Mouse (Mus musculus) liver, embryonic 14.5 days (tissue): ENCODE measurements at regions not wholly inside any gene's neighbourhood (a gene's known extent, or its start where the extent isn't known, plus 50 kb on each side); places are given as distances from the start of the nearest gene placed in this dataset.

ENCODE experiments used
- ATAC-seq: fragments of 200-750 bp; cut with Nextera tagmentation; 2 replicates; pipeline ENCODE4 v1.8.0; 2017; ENCODE audit warnings: moderate number of reproducible peaks, mild to moderate bottlenecking, moderate library complexity; ENCODE audit not compliant: insufficient read depth
- DNase-seq, 3 experiments: peaks; one replicate each; pipeline ENCODE4 v3.0.0-alpha.2; 2012 to 2013; ENCODE audit warnings: low read depth in 3 of 3, low spot score in 3 of 3
- H3K27ac ChIP-seq: fragments of 300-500 bp; sonication (generic); 2 replicates; pipeline ENCODE4 v1.5.1; 2014; ENCODE audit warnings: moderate library complexity, mild to moderate bottlenecking, control low read depth, inconsistent platforms
- H3K27me3 ChIP-seq: fragments of 300-500 bp; sonication (generic); 2 replicates; pipeline ENCODE4 v1.6.1; 2014; ENCODE audit warnings: mild to moderate bottlenecking, low read length, moderate library complexity; ENCODE audit not compliant: control insufficient read depth, insufficient read depth
- H3K36me3 ChIP-seq: fragments of 300-500 bp; sonication (generic); replicated peaks from 2 replicates; pipeline ENCODE4 v1.6.1; 2014; ENCODE audit warnings: low read depth; ENCODE audit not compliant: control insufficient read depth, insufficient read depth
- H3K4me1 ChIP-seq, 2 experiments: fragments of 200-500 bp in 1 of 2; fragments of 300-500 bp in 1 of 2; sonication (generic) in 1 of 2; replicated peaks; 2 replicates each; pipeline ENCODE4 v1.6.1; 2012 to 2014; ENCODE audit warnings: antibody characterized with exemption in 1 of 2, inconsistent platforms in 1 of 2, low read length in 1 of 2; ENCODE audit not compliant: control insufficient read depth in 2 of 2, insufficient read depth in 2 of 2
- H3K4me2 ChIP-seq: fragments of 300-500 bp; sonication (generic); 2 replicates; pipeline ENCODE4 v1.6.1; 2014; ENCODE audit warnings: low read depth, mild to moderate bottlenecking, control low read depth, moderate library complexity
- H3K4me3 ChIP-seq, 2 experiments: fragments of 200-500 bp in 1 of 2; fragments of 300-500 bp in 1 of 2; sonication (generic) in 1 of 2; 2 replicates each; pipeline ENCODE4 v1.5.1; 2012 to 2014; ENCODE audit warnings: low read depth in 2 of 2, low read length in 2 of 2, mild to moderate bottlenecking in 2 of 2, control low read depth in 1 of 2, inconsistent platforms in 1 of 2, moderate library complexity in 1 of 2; ENCODE audit not compliant: insufficient read depth in 1 of 2
- H3K9ac ChIP-seq: fragments of 300-500 bp; sonication (generic); replicated peaks from 2 replicates; pipeline ENCODE4 v1.6.1; 2014; ENCODE audit warnings: mild to moderate bottlenecking, control low read depth, moderate library complexity
- H3K9me3 ChIP-seq: fragments of 300-500 bp; sonication (generic); 2 replicates; pipeline ENCODE4 v1.6.1; 2016; ENCODE audit warnings: low read length, mixed read lengths; ENCODE audit not compliant: control insufficient read depth
- CTCF ChIP-seq: IDR thresholded peaks from 2 replicates; pipeline ENCODE4 v1.5.1; 2016; ENCODE audit warnings: antibody characterized with exemption, low read depth, control low read depth
- EP300 ChIP-seq: IDR thresholded peaks from 2 replicates; pipeline ENCODE4 v1.6.1; 2016; ENCODE audit warnings: antibody characterized with exemption, low read depth
- WGBS: fragments of 180-500 bp; shearing (Covaris S2); extraction: QIAGEN DNeasy Blood & Tissue Kit; methylation state at CpG from one replicate; pipeline ENCODE4 v1.1.7; 2014; ENCODE audit not compliant: insufficient replicate concordance; 5-methylcytosine and 5-hydroxymethylcytosine counted together

- ATAC-seq (no peak), DNase-seq (no peak)
- no peak overlapping the region for H3K4me3 ChIP-seq
- TF ChIP-seq EP300 (no peak), CTCF (no peak)
- no peak overlapping the region for H3K27ac ChIP-seq
- H3K4me2 ChIP-seq: no peak overlapping the region
- no peaks in the 10 kb centered on the region for H3K27me3 ChIP-seq
- 59% methylated on average over 5 of the region's 5 CpGs for WGBS
- H3K9me3 ChIP-seq: no peaks in the 10 kb centered on the region
- no peaks in the 10 kb centered on the region for H3K36me3 ChIP-seq
- H3K9ac ChIP-seq: no peak overlapping the region
- no peaks in the 10 kb centered on the region for H3K4me1 ChIP-seq
Measured at GRCm38 (mm10) chr12:95988669-95989288, 296.8 kb downstream of the Flrt2 start.

GRCm38 (mm10) chr12:95994963-95995362 is 302.9 kb downstream of the Flrt2 start:
- no peaks in the 10 kb centered on the region for H3K4me1 ChIP-seq
- no peak overlapping the region for H3K4me2 ChIP-seq
- H3K36me3 ChIP-seq: no peaks in the 10 kb centered on the region
- no peaks in the 10 kb centered on the region for H3K9me3 ChIP-seq
- TF ChIP-seq CTCF (no peak), EP300 (no peak)
- ATAC-seq (no peak), DNase-seq (no peak)
- no peak overlapping the region for H3K27ac ChIP-seq
- no peak overlapping the region for H3K4me3 ChIP-seq
- H3K9ac ChIP-seq: no peak overlapping the region
- 50% methylated on average over 2 of the region's 2 CpGs for WGBS
- no peaks in the 10 kb centered on the region for H3K27me3 ChIP-seq

GRCm38 (mm10) chr12:96030180-96030579 is 338.2 kb downstream of the Flrt2 start:
- ATAC-seq (no peak), DNase-seq (no peak)
- H3K27me3 ChIP-seq: no peaks in the 10 kb centered on the region
- no peaks in the 10 kb centered on the region for H3K36me3 ChIP-seq
- no peaks in the 10 kb centered on the region for H3K4me1 ChIP-seq
- TF ChIP-seq CTCF (no peak), EP300 (no peak)
- H3K9ac ChIP-seq: no peak overlapping the region
- H3K27ac ChIP-seq: no peak overlapping the region
- no peak overlapping the region for H3K4me2 ChIP-seq
- no peak overlapping the region for H3K4me3 ChIP-seq
- no peaks in the 10 kb centered on the region for H3K9me3 ChIP-seq
- WGBS: 14% methylated on average over 1 of the region's 1 CpGs

- TF ChIP-seq CTCF: no peak
- no peak for TF ChIP-seq EP300
- DNase-seq (no peak), ATAC-seq (no peak)
- Histone ChIP-seq H3K4me2 (no peak overlapping the region), H3K27me3 (no peaks in the 10 kb centered on the region), H3K9me3 (no peaks in the 10 kb centered on the region), H3K27ac (no peak overlapping the region), H3K4me3 (no peak overlapping the region), H3K36me3 (no peaks in the 10 kb centered on the region), H3K9ac (no peak overlapping the region), H3K4me1 (no peaks in the 10 kb centered on the region)
- 54% methylated on average over 4 of the region's 4 CpGs for WGBS
Measured at GRCm38 (mm10) chr12:96075365-96075764, 383.3 kb downstream of the Flrt2 start.

GRCm38 (mm10) chr12:96090995-96091394 is 399.0 kb downstream of the Flrt2 start:
- Histone ChIP-seq H3K9ac (no peak overlapping the region), H3K36me3 (no peaks in the 10 kb centered on the region), H3K4me1 (no peaks in the 10 kb centered on the region), H3K4me3 (no peak overlapping the region), H3K27me3 (no peaks in the 10 kb centered on the region), H3K9me3 (no peaks in the 10 kb centered on the region), H3K4me2 (no peak overlapping the region), H3K27ac (no peak overlapping the region)
- ATAC-seq: no peak
- WGBS: 69% methylated on average over 2 of the region's 2 CpGs
- no peak for DNase-seq
- no peak for TF ChIP-seq CTCF
- TF ChIP-seq EP300: no peak
